Mouse (Mus musculus) lung, postnatal 0 days (tissue): ENCODE measurements around the gene Zfp207.

Experiments used
- CTCF ChIP-seq: IDR thresholded peaks from 2 replicates; pipeline ENCODE4 v1.5.1; 2016; ENCODE audit warnings: antibody characterized with exemption, mild to moderate bottlenecking
- EP300 ChIP-seq: IDR thresholded peaks from 2 replicates; pipeline ENCODE4 v1.6.1; 2016; ENCODE audit warnings: antibody characterized with exemption, mild to moderate bottlenecking, control low read depth

DNA sequence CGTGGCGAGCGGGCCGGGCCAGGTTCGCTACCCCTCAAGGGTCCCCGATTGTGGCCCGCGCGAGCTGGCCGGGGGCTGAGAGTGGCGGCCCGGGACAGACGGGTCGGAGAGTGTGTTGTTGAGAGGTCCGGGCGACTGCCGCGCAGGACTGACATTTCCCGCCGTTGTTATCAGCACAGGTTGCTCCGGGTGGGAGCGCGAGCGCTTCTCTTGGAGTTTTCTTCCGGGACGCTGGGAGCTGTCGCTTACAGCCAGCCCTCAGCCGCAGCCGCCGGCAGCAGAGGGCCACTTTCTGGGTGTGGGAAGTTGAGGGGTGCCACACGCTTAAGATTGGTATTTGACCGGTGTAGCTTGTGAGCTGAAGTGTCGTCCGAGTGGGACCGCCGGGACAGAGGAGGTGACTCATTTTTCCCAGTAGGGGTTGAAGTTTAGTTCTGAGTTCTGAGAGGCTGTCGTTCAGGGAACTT is 46.0 kb downstream of the Zfp207 start:
- TF ChIP-seq CTCF (no peak), EP300 (peak; percentile 32; the same call in 1 of the 2 replicates)
